Mouse (Mus musculus) left cerebral cortex, postnatal 14 days (tissue): ENCODE results near the gene Olig3. TPM values are rescaled to one million over a fixed set of nuclear protein-coding genes. Genes with fewer than 3 reads are reported as not detected.
A peak's percentile ranks its signal among the peaks of the same experiment; 100 is the strongest.
"Not testable (repeated sequence)": the region's sequence is repeated elsewhere in the genome, so short reads cannot be mapped to it uniquely, and the experiment has no call there.

Experiments
- DNase-seq, 2 experiments: peaks; one replicate each; pipeline ENCODE4 v3.0.0; 2021 to 2022; ENCODE audit warnings: low spot score in 2 of 2, mixed read lengths in 1 of 2
- intact Hi-C: fragments of 180-260 bp; cut with DNase I; formaldehyde crosslinking; loops from one replicate; pipeline ENCODE4 v1.15.1; 2025
- total RNA-seq, 2 experiments: library from RNA; stranded (reverse); gene quantifications; 2 replicates each; pipeline ENCODE4 v1.2.3; 2021

Gene Olig3
- total RNA-seq, 2 experiments from 2014 or later, result not detected

DNA sequence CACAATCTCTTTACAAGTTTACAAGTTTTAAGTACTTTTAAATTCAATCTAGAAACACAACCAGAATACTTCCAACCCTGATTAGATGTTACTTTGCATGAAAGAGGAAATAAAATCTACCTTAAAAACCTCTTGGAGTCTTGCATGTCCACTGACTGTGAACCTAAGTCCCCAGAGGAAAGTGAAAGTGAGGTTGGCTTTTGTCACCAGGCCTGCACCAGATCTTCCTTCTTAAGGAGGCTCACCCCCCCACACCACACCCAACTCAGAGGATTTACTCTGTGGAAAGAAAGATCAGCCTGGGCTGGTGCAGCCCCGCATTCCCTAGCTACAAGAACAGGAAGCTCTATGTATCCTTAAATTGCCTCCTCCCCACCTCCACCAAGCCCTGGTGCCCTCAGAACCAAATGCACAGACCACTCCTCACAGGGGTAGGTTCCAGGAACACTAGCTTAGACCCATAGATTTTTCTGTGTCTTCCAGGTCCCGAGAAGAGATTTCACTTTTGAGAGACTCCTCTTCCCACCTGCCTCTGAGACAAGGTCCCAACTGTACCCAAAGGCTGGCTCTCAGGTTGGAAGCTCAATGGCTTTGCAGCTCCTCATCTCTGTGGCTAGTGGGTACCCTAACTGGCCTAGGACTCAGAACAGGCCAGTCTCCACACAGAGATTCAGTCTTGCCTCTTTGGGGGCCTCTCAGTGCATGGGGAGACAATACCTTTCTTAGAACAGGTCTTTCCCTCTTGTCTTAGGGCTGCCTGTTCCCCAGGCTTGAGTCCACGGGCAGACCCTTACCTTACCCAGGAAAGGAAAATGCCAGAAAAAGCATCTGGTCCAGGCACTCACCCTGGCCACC is 4.3 kb downstream of the Olig3 start:
- intact Hi-C loops, result no loop called here
- DNase-seq, result no peak

DNA sequence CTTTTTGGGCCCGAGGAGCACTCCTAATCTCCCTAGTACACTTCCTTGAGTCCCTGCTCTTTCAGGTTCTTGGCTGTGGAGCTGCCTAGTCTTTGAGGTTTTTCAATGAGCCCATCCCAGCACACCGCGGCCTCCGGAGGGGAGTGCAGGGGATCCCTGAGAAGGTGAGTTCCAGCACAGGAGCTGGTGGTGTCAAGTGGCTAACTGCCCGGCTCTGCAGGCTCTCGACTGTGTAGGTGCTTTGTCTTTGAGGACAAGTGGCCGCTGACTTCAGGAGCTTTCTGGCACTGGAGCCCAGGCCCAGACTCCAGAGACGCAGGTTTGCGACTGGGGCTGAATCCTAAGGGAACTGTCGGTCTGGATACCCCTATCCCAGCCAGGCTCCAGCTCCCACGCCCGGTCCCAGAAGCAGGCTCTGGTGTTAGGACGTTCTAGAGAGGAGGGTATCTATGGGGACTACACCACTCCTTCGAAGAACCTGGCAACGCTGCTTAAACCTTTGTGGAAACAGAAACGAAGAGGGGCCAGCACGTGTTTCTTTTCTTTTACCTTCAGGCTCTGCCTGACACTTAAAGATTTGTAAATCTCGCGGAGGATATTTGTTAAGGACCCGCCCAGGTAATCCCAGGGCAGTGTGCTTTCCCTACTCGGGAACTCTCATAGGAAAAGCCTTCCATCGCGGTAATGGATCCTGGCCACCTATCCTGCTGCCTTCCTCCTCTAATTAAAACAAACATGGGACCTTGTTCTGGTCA is 5.4 kb downstream of the Olig3 start:
- intact Hi-C loops, result no loop called here
- DNase-seq, result no peak

DNA sequence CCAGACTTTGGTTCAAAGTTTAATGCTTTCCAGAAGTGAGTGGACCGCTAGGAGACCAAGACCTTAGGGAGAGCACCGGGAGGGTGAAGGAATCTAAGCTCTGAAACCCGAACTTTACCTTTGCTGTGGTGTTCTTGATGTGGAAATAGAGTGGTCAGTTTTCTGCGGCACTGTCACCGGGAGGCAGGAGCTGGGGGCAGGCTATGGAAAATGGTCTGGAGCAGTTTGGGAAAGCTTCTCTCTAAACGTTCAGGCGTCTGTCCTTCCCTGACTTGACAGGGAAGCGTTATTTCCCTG is 5.9 kb downstream of the Olig3 start:
- no peak for DNase-seq
- intact Hi-C loops, result no loop called here

DNA sequence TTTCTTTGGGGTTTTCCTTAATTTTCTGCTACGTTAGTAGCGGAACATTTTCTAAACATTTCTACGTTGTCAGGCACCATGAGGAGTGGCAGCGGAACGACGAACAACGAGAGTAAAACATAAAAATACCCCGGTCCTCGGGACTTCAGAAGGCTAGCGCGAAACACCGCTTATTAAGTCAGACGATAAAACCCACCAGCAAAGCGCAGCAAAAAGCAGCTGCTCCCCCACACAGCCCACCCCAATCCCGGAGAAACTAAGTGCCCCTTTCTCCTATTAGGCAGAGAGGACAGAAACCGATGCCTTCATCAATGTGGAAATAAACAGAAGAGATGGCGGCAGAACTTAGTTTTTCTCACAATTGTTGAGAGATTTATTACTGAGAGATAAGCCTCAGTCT is 6.5 kb downstream of the Olig3 start:
- intact Hi-C loops, result no loop called here
- no peak for DNase-seq

DNA sequence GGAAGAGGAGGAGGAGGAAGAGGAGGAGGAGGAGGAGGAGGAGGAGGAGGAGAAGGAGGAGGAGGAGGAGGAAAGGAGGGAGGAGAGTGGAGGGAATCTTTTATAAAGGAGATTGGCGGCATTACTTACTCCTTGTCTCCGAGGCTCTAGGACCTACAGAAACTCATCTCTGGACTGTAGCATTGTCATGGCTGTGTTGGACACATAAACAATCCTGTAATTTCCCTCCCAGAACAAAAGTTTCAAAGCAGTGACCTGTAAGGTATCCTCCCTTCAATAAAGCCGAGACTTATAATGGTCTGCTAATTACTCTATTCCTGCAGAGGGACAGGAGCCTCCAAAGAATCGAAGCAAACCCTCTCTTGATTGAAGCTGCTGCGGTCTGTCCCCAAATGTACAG is 7.0 kb downstream of the Olig3 start:
- intact Hi-C loops, result no loop called here

DNA sequence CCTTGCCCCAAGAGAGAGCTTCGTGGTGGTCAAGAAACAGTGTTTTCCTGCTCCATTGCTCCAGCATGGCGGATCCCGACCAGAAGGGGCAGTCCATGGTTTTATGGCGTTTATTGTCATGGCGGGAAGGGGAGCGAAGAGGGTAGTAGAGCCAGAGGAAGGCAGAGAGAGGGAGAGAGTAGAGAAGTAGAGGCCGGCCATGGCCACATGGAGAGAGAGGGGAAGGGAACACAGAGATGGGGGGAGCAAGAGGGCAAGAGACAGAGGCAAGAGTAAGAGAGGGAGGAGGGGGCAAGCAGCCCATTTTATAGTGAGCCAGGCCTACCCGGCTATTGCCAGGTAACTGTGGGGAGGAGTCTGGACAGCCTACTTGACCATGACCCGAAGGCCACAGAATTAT is 12.8 kb downstream of the Olig3 start:
- intact Hi-C loops, result no loop called here
- DNase-seq, result no peak

More for the DNA sequence above, 7.0 kb downstream of the Olig3 start:
- no peak for DNase-seq

DNA sequence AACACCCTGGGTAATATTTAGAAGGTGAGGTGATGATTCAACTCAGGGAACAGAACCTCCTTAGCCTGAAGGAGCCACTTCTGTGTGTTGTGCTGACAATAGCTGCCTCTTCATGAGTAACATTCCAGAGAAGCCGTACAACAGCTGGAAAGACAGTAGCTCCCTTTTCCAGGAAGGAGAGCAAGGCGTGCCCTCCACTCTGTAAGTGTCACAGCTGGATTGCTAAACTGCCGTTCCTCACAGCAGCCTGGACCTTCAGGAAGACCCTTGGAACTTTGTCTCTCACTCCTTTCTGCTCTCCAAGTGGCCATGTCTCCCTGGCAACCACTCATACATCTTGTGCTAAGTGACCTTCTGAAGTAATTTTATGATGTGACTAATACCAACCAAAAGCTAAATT is 13.8 kb downstream of the Olig3 start:
- intact Hi-C loops, result no loop called here
- DNase-seq, result no peak

DNA sequence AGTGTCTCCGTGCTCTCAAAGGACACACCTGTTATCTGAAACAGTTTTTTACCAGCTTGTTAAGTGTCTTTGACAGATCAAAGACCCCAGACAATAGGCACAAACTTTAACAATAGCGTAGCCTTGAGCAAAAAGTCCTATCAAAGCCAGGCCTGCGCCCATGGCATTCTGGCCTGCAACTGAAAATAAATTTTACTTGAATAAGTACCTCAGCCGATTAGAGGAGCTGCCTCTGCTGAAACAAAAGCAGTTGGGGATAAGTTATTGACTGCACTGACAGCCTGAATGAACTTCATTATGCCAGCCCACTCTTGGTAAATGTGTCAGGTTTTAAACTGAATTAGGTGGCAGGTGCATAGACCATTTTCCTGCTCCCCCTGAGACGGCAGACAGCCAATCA is 15.9 kb downstream of the Olig3 start:
- intact Hi-C loops, result no loop called here
- DNase-seq, result no peak

DNA sequence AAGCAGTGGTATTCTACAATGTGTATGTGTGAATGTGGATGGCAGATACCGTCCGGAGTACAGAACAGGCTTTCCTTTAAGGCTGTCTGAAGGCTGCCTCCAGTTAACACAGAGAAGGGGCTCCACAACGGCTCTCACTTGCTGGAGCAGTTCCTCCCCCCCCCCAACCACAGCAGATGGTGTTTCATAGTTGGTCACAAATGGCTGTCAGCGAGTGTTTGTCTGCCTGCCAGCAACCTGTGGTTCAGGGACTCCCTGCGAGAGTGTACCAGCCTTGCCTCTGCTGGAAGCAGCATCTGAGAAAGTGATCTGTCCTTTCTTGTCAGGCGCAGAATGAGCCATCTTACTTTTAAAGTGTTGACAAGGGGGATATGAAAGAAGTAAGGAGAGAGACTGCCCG is 17.5 kb downstream of the Olig3 start:
- intact Hi-C loops, result no loop called here

DNA sequence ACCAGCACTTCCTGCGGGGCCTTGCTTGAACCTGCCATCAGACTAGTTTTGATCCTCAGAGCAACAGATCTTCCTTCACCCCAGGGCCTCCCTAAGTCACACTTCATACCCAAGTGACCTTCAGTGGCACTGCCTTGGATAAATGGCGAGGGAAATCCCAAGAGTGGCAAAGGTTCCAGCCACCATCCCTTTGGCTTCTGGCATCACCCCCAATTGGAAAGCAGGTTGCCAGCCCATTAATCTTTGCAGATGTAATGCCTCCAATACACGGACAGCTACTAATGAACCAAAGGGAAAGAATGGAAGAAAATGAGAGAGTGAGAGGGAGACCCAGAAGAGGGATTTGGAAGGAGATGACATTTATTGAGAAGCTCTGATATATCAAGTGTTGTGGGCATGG is 18.0 kb downstream of the Olig3 start:
- intact Hi-C loops, result no loop called here
- DNase-seq, result no peak

More for the DNA sequence above, 17.5 kb downstream of the Olig3 start:
- peak in 1 of 2 experiments; percentile 5 for DNase-seq

DNA sequence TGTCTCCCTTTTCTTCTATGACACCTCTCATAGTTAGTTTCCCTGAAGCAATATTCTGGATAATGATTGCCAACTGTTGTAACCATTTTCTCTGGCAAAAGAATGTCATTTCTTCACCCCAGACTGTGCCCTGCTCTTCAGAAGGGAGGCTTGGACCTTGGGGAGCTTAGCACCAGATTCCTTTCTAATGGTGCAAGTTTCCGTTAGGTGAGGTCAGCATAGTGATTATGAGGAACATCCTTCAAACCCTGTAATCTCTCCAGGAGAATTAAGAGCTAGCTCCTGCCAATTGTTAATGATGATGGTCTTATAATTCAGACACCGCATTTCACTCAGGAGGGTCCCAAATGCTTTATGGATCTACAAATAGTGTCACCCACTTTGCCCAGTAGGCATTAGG is 19.5 kb downstream of the Olig3 start:
- intact Hi-C loops, result no loop called here
- DNase-seq, result no peak

DNA sequence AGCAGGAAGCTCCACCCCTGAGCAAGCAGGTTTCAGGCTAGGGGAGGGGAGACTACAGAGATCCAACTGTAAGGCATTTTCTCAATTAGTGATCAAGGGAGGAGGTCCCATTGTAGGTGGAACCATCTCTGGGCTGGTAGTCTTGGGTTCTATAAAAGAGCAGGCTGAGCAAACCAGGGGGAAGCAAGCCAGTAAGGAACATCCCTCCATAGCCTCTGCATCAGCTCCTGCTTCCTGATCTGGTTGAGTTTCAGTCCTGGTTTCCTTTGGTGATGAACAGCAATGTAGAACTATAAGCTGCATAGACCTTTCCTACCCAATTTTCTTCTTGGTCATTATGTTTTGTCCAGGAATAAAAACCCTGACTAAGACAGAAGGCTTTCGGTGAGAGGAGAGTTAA is 24.6 kb downstream of the Olig3 start:
- intact Hi-C loops, DNase-seq: not testable (repeated sequence)

DNA sequence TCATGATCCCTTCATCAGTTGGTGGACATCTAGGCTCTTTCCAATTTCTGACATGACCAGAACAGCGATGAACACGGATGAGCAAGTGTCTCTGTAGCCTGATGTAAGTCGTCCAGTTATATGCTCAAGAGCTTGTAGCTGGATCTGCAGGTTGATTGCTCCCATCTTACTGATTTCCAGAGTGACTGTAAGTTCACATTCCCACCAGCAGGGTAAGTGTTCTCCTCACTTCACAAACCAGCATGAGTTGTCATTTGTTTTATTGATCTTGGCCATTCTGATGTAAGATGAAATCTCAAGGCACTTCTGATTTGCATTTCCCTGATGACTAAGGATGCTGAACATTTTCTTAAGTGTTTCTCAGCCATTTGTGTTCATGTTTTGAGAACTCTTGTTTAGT is 27.8 kb downstream of the Olig3 start:
- intact Hi-C loops, result no loop called here
- DNase-seq, result no peak

DNA sequence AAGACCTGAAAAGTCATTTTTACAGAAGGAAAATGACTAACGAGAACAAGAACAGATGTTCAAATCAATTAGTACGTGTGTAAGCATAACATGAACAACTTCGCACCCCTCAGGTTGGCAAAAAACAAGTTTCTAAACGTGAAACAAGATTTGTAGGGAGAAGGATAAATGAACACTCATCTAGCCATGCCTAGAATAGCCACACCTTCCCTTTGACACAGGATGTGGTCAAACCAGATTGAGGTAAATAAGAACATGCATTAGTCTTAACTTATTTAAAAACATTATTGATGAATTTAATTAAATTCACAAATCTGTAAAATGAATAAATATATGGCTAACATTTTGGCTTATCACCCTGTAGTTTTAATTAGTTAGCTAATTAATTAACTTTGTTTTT is 35.5 kb downstream of the Olig3 start:
- intact Hi-C loops, result no loop called here
- DNase-seq, result no peak

DNA sequence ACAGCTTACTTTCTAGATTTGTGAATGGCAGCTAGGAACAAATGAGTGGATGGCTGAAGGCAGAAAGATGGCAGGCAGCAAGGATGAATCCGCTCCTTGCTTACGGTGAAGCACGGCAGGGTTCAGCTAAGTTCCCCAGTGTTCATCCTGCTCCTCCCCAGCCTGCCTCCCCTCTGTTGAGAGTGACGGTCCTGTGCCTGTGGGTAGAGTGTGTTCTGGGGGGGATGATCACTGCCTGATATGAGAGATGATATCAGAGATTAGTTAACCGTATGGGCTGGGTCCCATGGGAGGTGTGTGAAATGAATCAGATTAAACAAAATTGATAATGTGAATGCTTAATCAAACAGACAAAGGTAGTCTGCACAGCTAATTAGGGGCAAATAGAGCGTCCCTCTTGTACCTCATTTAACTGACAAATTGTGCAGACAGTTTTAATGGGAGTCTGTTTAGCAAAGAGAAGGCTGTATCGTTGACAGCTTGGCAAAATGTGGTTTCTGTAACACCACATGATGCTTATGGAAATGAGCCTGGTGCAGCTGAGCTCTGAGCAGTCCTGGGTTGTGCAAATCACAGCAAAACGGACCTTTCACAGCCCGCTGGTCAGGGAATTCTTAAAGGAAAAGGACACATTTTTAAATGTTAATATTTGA is 40.3 kb downstream of the Olig3 start:
- peak; percentile 8 to 18 for DNase-seq
- intact Hi-C loops, result no loop called here

DNA sequence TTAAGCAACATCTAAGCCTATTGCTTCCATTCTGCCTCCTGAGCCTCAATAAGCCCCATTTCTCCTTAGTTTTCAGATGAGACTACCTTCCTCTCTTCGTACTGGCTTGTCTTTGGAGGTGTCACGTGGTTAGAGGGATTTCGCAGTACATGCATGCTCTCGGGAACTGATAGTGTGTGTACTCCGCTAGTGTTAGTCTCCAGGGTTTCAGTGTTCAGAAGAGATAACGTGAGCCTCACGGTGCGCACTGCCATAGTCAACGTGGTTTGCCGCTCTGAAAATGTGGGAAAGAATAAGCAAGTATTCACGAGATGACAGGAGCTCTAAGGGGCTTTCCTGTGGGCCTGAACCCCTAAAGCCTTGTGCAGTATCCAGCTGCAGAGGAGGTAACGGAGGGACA is 41.1 kb downstream of the Olig3 start:
- DNase-seq, result no peak
- intact Hi-C loops, result no loop called here

DNA sequence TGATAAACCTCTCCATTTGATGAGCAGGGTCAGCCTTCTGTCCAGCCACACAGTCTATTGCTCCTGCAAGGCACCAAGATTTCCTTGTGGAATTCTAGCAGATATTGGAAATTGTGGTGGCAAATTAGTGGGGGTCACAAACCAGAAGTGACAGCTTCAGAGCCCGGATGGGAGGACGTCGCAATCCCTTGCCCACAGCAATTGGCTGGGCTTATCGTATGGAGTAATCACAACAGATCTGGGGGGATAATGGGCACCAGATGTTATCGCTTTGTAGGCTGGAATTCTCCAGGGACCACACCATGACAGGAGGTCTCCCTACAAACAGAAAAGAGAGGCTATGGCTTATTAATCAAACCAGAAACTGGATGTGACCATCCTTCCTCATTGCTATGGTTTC is 44.8 kb downstream of the Olig3 start:
- intact Hi-C loops, result no loop called here

DNA sequence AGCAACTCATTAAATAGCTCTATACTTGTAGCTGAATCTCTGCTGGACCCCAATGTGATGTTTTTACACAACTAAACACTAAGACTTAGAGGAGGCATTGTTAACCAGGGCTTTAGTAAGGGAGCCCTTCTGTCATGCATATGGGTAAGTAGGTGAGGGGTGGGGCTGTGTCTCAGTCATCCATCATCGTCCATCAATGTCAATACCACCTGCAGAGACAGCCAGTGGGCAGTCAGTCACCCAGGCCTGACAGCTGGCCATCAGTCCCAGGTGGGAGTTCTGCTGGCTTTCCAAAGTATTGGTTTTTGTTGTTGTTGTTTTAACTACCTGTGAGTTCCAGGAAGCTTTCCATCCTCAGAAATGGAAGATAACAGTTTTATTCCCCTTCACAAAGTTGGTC is 48.1 kb downstream of the Olig3 start:
- intact Hi-C loops, result no loop called here
- no peak for DNase-seq

More for the DNA sequence above, 44.8 kb downstream of the Olig3 start:
- no peak for DNase-seq

DNA sequence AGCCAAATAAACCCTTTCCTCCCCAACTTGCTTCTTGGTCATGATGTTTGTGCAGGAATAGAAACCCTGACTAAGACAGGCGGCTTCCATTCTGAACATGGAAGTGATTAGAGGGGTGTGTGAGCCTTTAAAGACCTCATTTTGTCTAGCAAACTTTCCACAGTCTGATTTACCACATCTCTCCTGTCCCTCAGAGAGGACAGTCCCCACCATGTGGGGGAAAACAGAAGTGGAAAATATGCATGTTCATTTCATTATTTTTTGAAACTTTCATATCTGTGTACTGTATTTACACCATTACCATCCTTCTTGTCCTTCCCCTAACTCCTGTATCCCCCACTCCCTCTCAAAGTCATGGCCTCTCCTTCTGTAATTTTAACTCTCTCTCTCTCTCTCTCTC is 49.6 kb downstream of the Olig3 start:
- no peak for DNase-seq
- intact Hi-C loops, result no loop called here

DNA sequence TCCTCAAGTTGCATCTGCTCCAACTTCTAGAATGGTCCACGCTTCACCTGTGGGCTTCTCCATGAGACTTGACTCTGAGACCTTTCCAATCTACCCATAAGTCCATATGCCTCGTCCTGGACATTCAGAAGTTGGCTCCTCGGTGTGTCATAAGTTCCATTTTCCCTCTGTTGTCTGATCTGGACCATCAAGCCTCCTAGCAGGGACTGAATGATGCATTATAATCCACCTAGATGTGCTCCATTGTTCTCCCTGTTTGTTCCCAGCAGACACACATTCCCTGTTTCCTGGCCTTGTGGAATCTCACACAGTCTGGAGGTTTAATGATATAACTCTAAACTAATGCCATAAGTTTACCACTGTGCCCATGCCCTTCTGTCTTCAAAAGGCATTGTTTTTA is 50.8 kb downstream of the Olig3 start:
- intact Hi-C loops, result no loop called here
- no peak for DNase-seq
